Mouse (Mus musculus): ENCODE results near the gene Gm5483. TPM values are rescaled to one million over a fixed set of nuclear protein-coding genes. Genes with fewer than 3 reads are reported as not detected.
"Not testable (repeated sequence)": the region's sequence is repeated elsewhere in the genome, so short reads cannot be mapped to it uniquely, and the experiment has no call there.

Gene Gm5483
- not detected for total RNA-seq (2022)

DNA sequence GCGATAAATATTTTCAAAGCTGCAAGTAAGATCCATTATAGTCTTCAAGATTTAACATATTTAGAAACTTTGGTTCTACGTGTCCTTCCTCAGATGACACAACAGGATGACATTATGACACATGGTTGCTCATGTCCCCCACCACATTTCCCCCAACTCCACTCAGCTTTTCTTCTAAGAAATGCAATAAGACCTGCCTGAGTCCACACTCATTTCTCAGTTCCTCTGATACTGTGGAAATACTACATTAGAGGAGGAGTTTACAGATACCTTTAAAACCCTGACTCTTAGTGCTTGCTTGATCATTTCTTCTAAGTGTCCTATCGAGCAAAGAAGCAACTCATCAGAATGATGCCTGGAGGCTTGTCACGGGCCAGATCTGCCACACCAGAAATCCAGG lies at the start of gene Gm5483:
Gm5483 (plus strand) TSS at position 301 of the 400 bp plus-strand sequence.
- DNase-seq (ENCODE audit: low spot score), result not testable (repeated sequence)

- no peak for DNase-seq (ENCODE audit: low spot score)
Observed at GRCm38 (mm10) chr16:36138201-36138600, 45.8 kb upstream of the Gm5483 start.

DNA sequence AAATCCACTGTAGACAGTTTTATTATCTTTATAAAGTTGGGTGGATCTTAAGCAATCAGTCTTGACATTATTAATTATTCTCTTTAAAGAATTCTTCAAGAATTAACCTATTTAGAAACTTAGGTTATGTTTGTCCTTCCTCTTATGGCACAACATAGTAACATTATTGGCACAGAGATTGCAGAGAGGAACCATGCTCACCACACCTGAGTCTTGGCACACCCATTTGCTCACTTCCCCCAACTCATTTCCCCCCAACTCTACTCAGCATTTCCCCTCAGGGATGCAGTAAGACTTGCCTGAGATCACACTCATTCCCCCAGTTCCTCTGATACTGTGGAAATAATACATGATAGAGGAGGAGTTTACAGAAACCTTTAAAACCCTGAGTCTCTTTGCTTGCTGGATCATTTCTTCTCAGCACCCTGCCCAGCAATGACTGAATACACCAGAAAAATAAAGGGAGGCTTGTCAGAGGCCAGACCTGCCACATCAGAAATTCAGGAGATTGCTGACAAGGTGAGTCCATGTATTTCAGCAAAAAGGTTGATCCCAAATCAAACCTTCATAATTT lies 27.5 kb upstream of the Gm5483 start, which contains the start of gene Stfa2l1:
Stfa2l1 (plus strand) TSS at position 410 of the 574 bp plus-strand sequence.
- no peak for DNase-seq (ENCODE audit: low spot score)

DNA sequence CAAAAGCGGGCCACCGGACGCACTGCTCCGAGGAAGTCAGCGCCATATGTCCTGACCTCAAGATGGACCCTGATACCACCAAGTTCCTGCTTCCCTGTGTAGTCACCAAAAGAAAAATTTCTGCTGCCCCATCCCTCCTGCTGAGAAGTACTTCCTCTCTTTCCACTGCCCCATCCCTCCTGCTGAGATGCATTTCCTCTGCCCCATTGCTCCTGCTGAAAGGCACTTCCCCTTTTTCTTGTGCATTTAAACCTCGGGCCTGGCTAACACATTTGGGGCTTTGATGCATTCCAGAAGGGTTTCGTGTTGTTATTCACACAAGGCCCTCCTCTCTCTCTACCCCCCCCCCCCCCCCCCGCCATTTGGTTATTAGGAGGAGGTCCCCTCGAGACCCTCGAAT lies 16.2 kb upstream of the Gm5483 start:
- DNase-seq (ENCODE audit: low spot score), result not testable (repeated sequence)

DNA sequence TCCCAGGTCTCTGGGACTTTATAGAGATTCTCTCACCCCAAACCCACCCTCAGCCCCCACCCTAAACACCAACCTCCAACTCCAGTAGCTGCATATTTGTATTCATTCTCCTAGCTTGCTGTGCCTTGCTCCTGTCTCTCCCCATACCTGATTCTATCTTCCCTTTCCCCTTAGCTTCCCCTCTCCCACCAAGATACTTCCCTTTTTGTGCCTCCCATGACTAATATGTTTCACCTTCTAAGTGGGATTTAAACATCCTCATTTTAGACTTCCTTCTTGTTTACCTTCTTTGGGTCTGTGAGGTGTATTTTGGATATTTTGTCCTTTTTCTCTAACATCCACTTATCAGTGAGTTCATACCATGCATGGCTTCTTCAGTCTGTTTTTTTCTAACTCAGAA lies 7.9 kb upstream of the Gm5483 start:
- DNase-seq (ENCODE audit: low spot score), result no peak

DNA sequence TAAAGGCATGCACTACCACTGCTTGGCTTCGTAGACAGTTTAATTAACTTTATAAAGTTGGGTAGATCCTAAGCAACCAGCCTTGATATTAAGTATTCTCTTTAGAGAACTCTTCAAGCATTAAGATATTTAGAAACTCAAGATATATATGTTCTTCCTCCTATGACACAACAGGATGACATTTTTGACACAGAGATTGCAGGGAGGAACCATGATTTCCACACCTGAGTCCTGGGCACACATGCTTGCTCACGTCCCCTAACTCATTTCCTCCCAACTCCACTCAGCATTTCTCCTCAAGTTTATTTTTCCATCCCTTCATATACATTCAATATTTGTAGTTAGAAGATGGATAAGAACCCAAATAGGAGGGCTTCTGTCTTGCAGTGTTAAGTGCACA lies 4.1 kb upstream of the Gm5483 start:
- DNase-seq (ENCODE audit: low spot score), result no peak

- DNase-seq (ENCODE audit: low spot score), result no peak
Observed at GRCm38 (mm10) chr16:36199226-36199625, 15.2 kb downstream of the Gm5483 start.

GRCm38 (mm10) chr16:36203846-36204245 lies 19.8 kb downstream of the Gm5483 start:
- DNase-seq (ENCODE audit: low spot score), result no peak

DNA sequence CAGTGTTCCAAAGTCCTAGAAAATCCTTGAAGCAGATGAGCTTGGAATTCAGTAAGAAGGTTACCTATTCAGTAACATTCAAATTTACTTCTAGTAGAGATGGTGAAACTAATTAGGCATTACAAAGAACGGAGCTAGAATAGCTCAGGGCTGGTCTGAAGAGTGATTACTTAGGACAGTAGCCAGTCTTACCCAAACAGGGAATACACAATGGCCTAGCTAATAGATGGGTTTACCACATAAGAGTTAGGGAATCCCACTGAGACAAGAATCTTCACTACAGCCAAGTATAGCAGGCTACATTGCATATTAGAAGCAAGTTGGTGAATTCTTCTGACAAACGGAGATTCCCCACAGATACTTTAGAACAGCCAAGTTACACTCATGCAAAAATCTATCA lies 21.7 kb downstream of the Gm5483 start:
- DNase-seq (ENCODE audit: low spot score), result not testable (repeated sequence)

- DNase-seq (ENCODE audit: low spot score), result no peak
Observed at GRCm38 (mm10) chr16:36209967-36210453, 26.0 kb downstream of the Gm5483 start, which contains the start of gene Gm5416. Gene Gm5416 (plus strand): TSS chr16:36210403.

- not testable (repeated sequence) for DNase-seq (ENCODE audit: low spot score)
Observed at GRCm38 (mm10) chr16:36221168-36221567, 37.2 kb downstream of the Gm5483 start, which contains the start of gene 2010005H15Rik. Gene 2010005H15Rik (plus strand): TSS chr16:36221468.

Other genes starting within 250 kb of the Gm5483 start
- gene Parp9, start 245.7 kb upstream of the Gm5483 start, total RNA-seq (2022), result 10 to 100 TPM in 2 of 4 experiments, 1 to 10 TPM in 2; 7.5 to 11.6 (median 9.8) TPM
- 10 to 100 TPM in 2 of 4 experiments, 1 to 10 TPM in 2; 8.1 to 11.3 (median 10.3) TPM for gene Dtx3l, start 245.1 kb upstream of the Gm5483 start, total RNA-seq (2022)
- 100 to 1,000 TPM; 115 to 133 (median 122) TPM for gene Kpna1, start 205.5 kb upstream of the Gm5483 start, total RNA-seq (2022)
- 1 to 10 TPM; 2.9 to 4.2 (median 3.7) TPM for gene Wdr5b, start 143.0 kb upstream of the Gm5483 start, total RNA-seq (2022)
- gene Fam162a, start 112.6 kb upstream of the Gm5483 start, total RNA-seq (2022), result 100 to 1,000 TPM; 233 to 250 (median 245) TPM
- 10 to 100 TPM; 28.4 to 36.5 (median 31.4) TPM for gene Ccdc58, start 112.5 kb upstream of the Gm5483 start, total RNA-seq (2022)
- gene Csta1, start 53.0 kb upstream of the Gm5483 start, total RNA-seq (2022), result not detected
- not detected for gene Stfa2l1, start 27.4 kb upstream of the Gm5483 start, total RNA-seq (2022)
- gene Gm5416, start 26.2 kb downstream of the Gm5483 start, total RNA-seq (2022), result not detected
- gene 2010005H15Rik, start 37.3 kb downstream of the Gm5483 start, total RNA-seq (2022), result not detected
- gene Stfa1, start 92.7 kb downstream of the Gm5483 start, total RNA-seq (2022), result not detected
- not detected for gene BC117090, start 150.1 kb downstream of the Gm5483 start, total RNA-seq (2022)
- not detected for gene BC100530, start 183.5 kb downstream of the Gm5483 start, total RNA-seq (2022)
- not detected for gene Stfa2, start 224.2 kb downstream of the Gm5483 start, total RNA-seq (2022)